Mouse (Mus musculus) stomach, embryonic 14.5 days (tissue): ENCODE measurements around the gene Efna3. TPM values are rescaled to one million over a fixed set of nuclear protein-coding genes. Genes with fewer than 3 reads are reported as not detected.
A peak's percentile ranks its signal among the peaks of the same experiment; 100 is the strongest.

ENCODE experiments used
- ATAC-seq: fragments of 200-750 bp; cut with Nextera tagmentation; 2 replicates; pipeline ENCODE4 v1.8.0; 2017; ENCODE audit warnings: low read depth, moderate TSS enrichment; ENCODE audit not compliant: insufficient number of reproducible peaks, insufficient read depth, low FRiP score
- H3K27ac ChIP-seq: fragments of 300-500 bp; sonication (generic); 2 replicates; pipeline ENCODE4 v1.5.1; 2014; ENCODE audit warnings: mild to moderate bottlenecking, low read length, moderate library complexity, mixed read lengths
- H3K27me3 ChIP-seq: fragments of 300-500 bp; sonication (generic); 2 replicates; pipeline ENCODE4 v1.6.1; 2014; ENCODE audit warnings: low read length, control low read depth, mixed read lengths; ENCODE audit not compliant: control insufficient read depth, insufficient read depth
- H3K36me3 ChIP-seq: fragments of 300-500 bp; sonication (generic); 2 replicates; pipeline ENCODE4 v1.6.1; 2014; ENCODE audit warnings: mild to moderate bottlenecking, control low read depth, low read length, moderate library complexity, mixed read lengths; ENCODE audit not compliant: control insufficient read depth, insufficient read depth
- H3K4me1 ChIP-seq: fragments of 300-500 bp; sonication (generic); 2 replicates; pipeline ENCODE4 v1.6.1; 2014; ENCODE audit warnings: low read length, control low read depth, mixed read lengths; ENCODE audit not compliant: control insufficient read depth, insufficient read depth
- H3K4me2 ChIP-seq: fragments of 300-500 bp; sonication (generic); replicated peaks from 2 replicates; pipeline ENCODE4 v1.6.1; 2014; ENCODE audit warnings: low read depth, low read length, control low read depth
- H3K4me3 ChIP-seq: fragments of 300-500 bp; sonication (generic); 2 replicates; pipeline ENCODE4 v1.5.1; 2014; ENCODE audit warnings: low read depth, low read length, control low read depth
- H3K9ac ChIP-seq: fragments of 300-500 bp; sonication (generic); replicated peaks from 2 replicates; pipeline ENCODE4 v1.6.1; 2014; ENCODE audit warnings: low read depth, mild to moderate bottlenecking, control low read depth, low read length, moderate library complexity, mixed read lengths
- H3K9me3 ChIP-seq: fragments of 300-500 bp; sonication (generic); 2 replicates; pipeline ENCODE4 v1.6.1; 2016; ENCODE audit warnings: low read depth, low read length, control low read depth; ENCODE audit not compliant: control insufficient read depth
- whole genome bisulfite sequencing: fragments of 180-500 bp; shearing (Covaris S2); extraction: QIAGEN DNeasy Blood & Tissue Kit; methylation state at CpG from one replicate; pipeline ENCODE4 v1.1.7; 2014; 5-methylcytosine and 5-hydroxymethylcytosine counted together
- polyA plus RNA-seq: library from polyadenylated mRNA; unstranded; fragments of >200 nt; fragmentation: Nextera tagmentation; extraction: Ambion mirVana; gene quantifications from 2 replicates; pipeline ENCODE4 v1.2.1, GENCODE M21; 2014

Gene Efna3
- polyA plus RNA-seq, 1 experiment from 2014 or later = 11.6 TPM

DNA sequence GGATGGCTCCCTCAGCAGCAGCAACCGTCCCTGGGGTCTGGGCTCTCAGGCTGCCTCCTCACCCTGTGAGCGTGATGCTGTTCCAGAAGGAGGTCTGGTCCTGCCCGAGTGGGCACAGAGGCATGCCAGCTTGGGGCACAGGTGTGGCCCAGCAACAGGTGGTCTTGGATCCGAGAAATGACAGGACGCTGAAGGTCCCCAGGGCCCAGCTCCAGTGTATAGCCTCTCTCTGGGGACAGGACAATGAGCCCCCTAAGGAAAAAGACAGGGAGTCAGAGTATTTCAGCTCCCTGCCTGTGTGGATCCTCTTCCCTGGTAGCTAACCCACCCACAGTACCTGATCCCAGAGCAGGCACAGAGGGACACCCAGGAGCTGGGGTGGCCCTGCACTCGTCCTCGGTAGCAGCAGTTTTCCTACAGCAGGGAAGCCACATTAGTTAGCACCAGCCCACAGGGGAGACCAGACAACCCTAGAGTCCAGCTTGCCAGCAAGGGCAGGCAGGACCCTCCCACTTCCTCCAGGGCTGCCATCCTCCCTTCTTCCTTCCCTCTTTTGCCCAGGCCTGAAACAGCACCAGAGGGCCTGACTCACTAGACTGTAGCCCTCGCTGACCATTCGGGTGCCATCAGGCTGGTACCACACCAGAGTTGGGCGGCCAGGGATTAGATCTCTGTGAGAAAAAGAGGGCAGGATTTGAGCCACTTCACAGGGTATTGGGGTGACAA lies 24.2 kb upstream of the Efna3 start:
- no peak overlapping the region for H3K4me3 ChIP-seq
- H3K9me3 ChIP-seq = no peaks in the 10 kb centered on the region
- no peak overlapping the region for H3K9ac ChIP-seq
- 85% methylated on average over 10 of the region's 10 CpGs for WGBS
- H3K4me2 ChIP-seq = no peak overlapping the region
- H3K27me3 ChIP-seq = no peaks in the 10 kb centered on the region
- no peaks in the 10 kb centered on the region; the same call in 1 of the 2 replicates for H3K36me3 ChIP-seq
- H3K4me1 ChIP-seq = peaks cover 10% of the 10 kb centered on the region; the same call in 1 of the 2 replicates
- no peak overlapping the region for H3K27ac ChIP-seq
- ATAC-seq = no peak

DNA sequence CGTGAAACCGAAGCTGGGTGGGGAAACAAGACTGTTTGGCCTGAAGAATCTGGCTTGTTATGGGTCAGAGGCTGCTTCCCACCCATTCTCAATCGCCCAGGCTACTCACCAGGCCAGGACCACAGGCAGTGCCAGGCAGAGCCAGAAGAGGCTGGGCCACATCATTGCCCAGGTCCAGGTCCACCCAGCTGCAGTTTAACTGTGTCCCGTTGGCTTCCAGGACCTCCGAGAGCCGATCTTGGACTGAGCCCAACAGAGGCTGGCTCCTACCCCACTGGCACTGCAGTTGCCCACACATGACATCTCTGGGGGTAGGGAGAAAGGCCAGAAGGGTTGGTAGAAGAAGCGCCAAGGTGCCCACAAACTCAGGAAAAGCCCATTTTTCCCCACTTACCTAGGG lies 20.5 kb upstream of the Efna3 start:
- 86% methylated on average over 7 of the region's 7 CpGs for WGBS
- Histone ChIP-seq H3K9me3 (no peaks in the 10 kb centered on the region), H3K4me2 (no peak overlapping the region), H3K4me3 (no peak overlapping the region), H3K27ac (no peak overlapping the region), H3K36me3 (no peaks in the 10 kb centered on the region; the same call in 1 of the 2 replicates), H3K27me3 (no peaks in the 10 kb centered on the region), H3K4me1 (peaks cover 17% of the 10 kb centered on the region), H3K9ac (no peak overlapping the region)
- no peak for ATAC-seq

DNA sequence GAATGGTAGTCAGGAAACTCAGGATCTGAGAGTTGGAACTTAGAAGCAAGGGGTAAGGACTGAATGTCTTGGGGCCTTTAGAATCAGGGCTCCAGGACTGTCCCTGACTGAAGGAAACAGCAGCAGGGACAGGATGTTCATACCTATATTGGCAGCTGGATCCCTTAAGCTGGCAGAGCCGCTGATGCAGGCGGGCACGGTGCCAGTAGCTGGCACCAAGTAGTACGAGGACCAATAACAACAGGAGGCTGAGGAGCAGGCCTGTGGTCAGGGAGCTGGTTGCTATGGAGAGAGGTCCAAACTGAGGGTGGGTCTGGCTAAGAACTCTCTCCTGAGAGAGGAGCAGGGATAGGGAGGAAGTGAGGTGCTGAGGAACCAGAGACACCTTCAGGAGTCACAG lies 19.0 kb upstream of the Efna3 start:
- Histone ChIP-seq H3K9me3 (no peaks in the 10 kb centered on the region), H3K4me3 (no peak overlapping the region), H3K4me1 (peaks cover 20% of the 10 kb centered on the region), H3K27ac (no peak overlapping the region), H3K4me2 (no peak overlapping the region), H3K36me3 (no peaks in the 10 kb centered on the region; the same call in 1 of the 2 replicates), H3K9ac (no peak overlapping the region), H3K27me3 (no peaks in the 10 kb centered on the region)
- ATAC-seq = no peak
- 86% methylated on average over 4 of the region's 4 CpGs for WGBS

DNA sequence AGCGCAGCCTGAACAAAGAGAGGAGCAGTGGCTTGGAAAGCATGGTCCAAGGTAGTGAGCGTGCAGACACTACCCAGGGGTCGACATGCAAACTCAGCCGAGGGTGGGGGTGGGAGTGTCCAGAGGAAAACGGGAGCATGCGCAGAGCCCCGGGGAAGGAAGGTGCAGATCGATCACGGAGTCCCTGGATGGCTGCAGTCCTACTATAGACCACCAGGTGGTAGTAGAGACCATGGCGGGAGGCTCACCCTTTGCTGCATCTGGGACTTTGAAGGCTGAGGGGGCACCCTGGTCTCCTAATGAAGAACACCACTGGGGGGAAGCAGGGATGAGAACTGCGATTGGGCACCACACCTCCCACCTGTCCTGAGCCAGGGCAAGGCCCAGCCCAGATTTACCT lies 17.7 kb upstream of the Efna3 start:
- no peak overlapping the region for H3K27ac ChIP-seq
- H3K9me3 ChIP-seq = no peaks in the 10 kb centered on the region
- H3K9ac ChIP-seq = no peak overlapping the region
- H3K4me3 ChIP-seq = peak overlapping the region; percentile 21; the same call in 1 of the 2 replicates
- ATAC-seq = no peak
- H3K36me3 ChIP-seq = no peaks in the 10 kb centered on the region; the same call in 1 of the 2 replicates
- peak overlapping the region; percentile 45 for H3K4me2 ChIP-seq
- no peaks in the 10 kb centered on the region for H3K27me3 ChIP-seq
- WGBS = 4% methylated on average over 11 of the region's 11 CpGs
- peaks cover 32% of the 10 kb centered on the region for H3K4me1 ChIP-seq

DNA sequence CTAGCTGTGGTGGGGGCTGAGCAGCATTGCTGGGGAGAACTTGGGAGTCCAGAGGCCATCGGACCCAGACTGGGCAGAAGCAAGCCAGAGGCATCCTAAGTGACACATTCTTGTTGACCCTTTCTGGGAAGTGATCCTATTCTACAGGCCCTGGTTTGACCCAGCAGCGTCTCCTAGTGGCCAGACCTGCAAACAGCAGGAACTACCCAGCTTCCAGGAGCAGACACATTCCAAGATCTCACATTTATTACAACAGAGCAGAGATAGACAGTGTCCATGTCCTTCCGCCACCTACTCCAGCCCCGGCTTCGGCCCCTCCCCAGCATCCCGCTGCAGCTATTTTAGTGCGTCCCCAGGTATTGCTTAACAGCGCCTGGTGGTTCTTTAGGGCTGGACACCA lies 16.7 kb upstream of the Efna3 start:
- Histone ChIP-seq H3K4me1 (peaks cover 32% of the 10 kb centered on the region), H3K27me3 (no peaks in the 10 kb centered on the region), H3K9ac (no peak overlapping the region), H3K4me2 (no peak overlapping the region; the same call in 1 of the 2 replicates), H3K36me3 (peaks cover 3% of the 10 kb centered on the region; the same call in 1 of the 2 replicates), H3K9me3 (no peaks in the 10 kb centered on the region), H3K4me3 (no peak overlapping the region), H3K27ac (0 out of 2 replicates have a peak overlapping the region, but pooled peaks have one; percentile 92)
- 26% methylated on average over 8 of the region's 8 CpGs for WGBS
- ATAC-seq = no peak

DNA sequence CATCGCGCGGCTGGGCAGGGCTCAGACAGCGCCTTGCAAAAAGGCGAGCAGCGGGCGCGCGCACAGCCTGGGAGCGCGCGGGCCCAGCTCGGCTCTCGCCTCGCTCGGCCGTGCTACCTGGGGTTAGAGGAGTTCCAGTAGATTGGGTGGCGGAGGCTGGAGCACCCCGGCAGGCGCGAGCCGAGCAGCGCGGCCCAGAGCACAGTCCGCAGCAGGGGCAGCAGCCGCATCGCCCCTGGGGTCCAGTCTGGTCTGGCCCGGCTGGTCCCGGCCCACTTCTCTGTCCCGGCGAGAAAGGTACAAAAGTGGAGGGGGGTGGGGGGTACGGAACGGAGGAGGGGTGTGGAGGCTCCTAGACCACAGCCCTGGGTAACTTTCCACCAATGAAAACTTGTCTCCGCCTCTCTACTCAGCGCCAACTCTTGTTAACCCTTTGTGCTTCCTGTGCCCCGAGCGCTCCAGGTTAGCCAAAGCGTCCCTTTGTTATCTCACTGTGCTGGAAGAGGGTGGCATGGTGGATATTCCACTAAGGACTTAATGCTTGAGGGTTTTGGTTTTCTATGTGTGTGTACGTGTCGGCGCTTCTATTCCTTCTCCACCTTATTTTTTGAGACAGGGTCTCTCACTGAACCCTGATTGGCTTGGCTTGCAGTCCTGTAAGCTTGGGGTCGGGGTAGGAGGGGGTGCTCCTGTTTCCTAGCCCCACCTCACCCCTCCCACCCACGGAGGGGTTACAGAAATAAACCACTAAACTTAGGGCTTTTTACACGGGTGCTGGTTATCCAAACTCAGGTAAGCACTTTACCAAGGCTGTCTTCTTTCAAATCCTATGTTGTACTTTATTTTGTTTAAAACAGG lies 15.2 kb upstream of the Efna3 start, which contains the start of gene Efna4:
Gene Efna4, minus strand, starts transcription at position 308 of the 858 bp plus-strand sequence.
- H3K4me3 ChIP-seq = peak within 1 kb of the TSS; percentile 89
- peaks cover 33% of the 10 kb centered on the region for H3K4me1 ChIP-seq
- H3K27me3 ChIP-seq = no peaks in the 10 kb centered on the region
- peak within 1 kb of the TSS; percentile 92 for H3K27ac ChIP-seq
- H3K36me3 ChIP-seq = peaks cover 17% of the 10 kb centered on the region; the same call in 1 of the 2 replicates
- H3K4me2 ChIP-seq = peak within 1 kb of the TSS; percentile 73
- no peaks in the 10 kb centered on the region for H3K9me3 ChIP-seq
- WGBS = under 1% methylated on average over 44 of the region's 44 CpGs
- peak within 1 kb of the TSS; percentile 82 for H3K9ac ChIP-seq
- ATAC-seq = peak; percentile 87

DNA sequence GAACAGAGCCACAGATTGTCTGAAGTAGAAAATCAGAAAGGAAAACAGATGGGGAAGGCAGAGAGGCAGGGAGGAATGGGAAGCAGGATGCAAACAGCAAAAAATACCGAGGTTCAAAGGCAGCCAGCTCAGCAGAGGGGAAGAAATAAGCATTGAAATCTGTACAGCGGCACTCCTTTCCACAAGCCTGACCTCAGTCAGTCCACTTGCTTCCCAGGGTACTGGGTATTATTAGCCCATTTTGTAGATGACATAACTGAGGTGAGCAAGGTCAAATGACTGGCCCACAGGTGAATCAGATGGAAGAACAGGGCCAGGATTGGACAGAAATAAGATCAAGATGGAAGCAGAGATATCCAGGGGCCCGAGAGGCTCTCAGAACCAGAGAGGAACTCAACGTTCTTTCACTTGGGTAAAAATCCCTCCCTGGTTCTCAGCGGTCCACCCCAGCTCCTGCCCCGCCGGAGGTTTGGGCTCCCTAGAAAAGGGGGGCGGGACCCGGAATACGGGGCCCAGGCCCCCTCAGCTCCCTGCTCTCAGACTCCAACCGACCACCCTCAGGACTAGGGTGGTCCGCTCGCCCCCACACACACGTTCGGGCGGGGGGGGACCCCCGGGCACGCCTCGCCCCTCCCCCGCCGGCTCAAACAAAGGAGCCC lies 14.4 kb upstream of the Efna3 start:
- peak overlapping the region; percentile 89 for H3K4me3 ChIP-seq
- peak overlapping the region; percentile 92 for H3K27ac ChIP-seq
- peak overlapping the region; percentile 73 for H3K4me2 ChIP-seq
- H3K27me3 ChIP-seq = no peaks in the 10 kb centered on the region
- peak; percentile 5; the same call in 1 of the 2 replicates for ATAC-seq
- WGBS = under 1% methylated on average over 21 of the region's 21 CpGs
- H3K4me1 ChIP-seq = peaks cover 39% of the 10 kb centered on the region
- no peaks in the 10 kb centered on the region for H3K9me3 ChIP-seq
- H3K9ac ChIP-seq = peak overlapping the region; percentile 82
- H3K36me3 ChIP-seq = peaks cover 19% of the 10 kb centered on the region; the same call in 1 of the 2 replicates

DNA sequence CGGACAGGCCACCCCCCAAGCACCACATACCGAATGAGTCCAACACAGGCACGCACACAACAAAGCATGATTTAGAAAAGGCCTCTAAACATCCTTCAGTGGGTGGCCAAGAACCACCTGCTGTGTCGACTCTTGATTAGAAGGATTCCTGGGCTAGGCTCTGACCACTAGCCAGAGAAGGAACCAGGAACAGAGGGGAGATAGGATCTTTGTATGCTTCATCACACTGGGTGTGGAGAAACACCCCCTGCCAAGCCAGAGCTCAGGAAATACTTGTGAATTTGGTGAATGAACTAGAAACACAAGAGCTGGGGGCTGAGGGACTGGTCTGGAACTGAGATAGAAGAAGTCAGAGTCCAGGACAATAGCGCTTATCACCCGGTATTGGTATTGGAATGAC lies 13.8 kb upstream of the Efna3 start:
- WGBS = 7% methylated on average over 6 of the region's 6 CpGs
- no peaks in the 10 kb centered on the region for H3K27me3 ChIP-seq
- H3K27ac ChIP-seq = peak overlapping the region; percentile 92; the same call in 1 of the 2 replicates
- H3K4me3 ChIP-seq = peak overlapping the region; percentile 89
- peak overlapping the region; percentile 73 for H3K4me2 ChIP-seq
- peaks cover 39% of the 10 kb centered on the region for H3K4me1 ChIP-seq
- peak overlapping the region; percentile 82 for H3K9ac ChIP-seq
- peaks cover 19% of the 10 kb centered on the region; the same call in 1 of the 2 replicates for H3K36me3 ChIP-seq
- H3K9me3 ChIP-seq = no peaks in the 10 kb centered on the region
- ATAC-seq = no peak
